Mouse (Mus musculus): Measurements from ENCODE around the gene A930004D18Rik. TPM values are rescaled to one million over a fixed set of nuclear protein-coding genes. Genes with fewer than 3 reads are reported as not detected.

Gene A930004D18Rik
- polyA plus RNA-seq, 1 experiment from 2014 or later, result 13.6 TPM

GRCm38 (mm10) chr2:18016639-18017038, 20.9 kb downstream of the A930004D18Rik start:
- WGBS, result 89% methylated on average over 1 of the region's 1 CpGs
- Histone ChIP-seq H3K9me3 (no peaks in the 10 kb centered on the region), H3K9ac (no peak overlapping the region), H3K4me2 (no peak overlapping the region), H3K27me3 (no peaks in the 10 kb centered on the region), H3K27ac (no peak overlapping the region), H3K4me3 (no peak overlapping the region), H3K36me3 (no peaks in the 10 kb centered on the region), H3K4me1 (no peaks in the 10 kb centered on the region)
- ATAC-seq (ENCODE audit: borderline replicate concordance, extremely low read depth, low FRiP score, low TSS enrichment), result no peak

GRCm38 (mm10) chr2:18015581-18015980, 22.0 kb downstream of the A930004D18Rik start:
- Histone ChIP-seq H3K36me3 (no peaks in the 10 kb centered on the region), H3K9me3 (no peaks in the 10 kb centered on the region), H3K9ac (no peak overlapping the region), H3K4me1 (no peaks in the 10 kb centered on the region), H3K27me3 (no peaks in the 10 kb centered on the region), H3K27ac (no peak overlapping the region), H3K4me3 (no peak overlapping the region), H3K4me2 (no peak overlapping the region)
- ATAC-seq (ENCODE audit: borderline replicate concordance, extremely low read depth, low FRiP score, low TSS enrichment), result no peak
- 53% methylated on average over 3 of the region's 3 CpGs for WGBS

GRCm38 (mm10) chr2:18012866-18013265, 24.7 kb downstream of the A930004D18Rik start:
- H3K4me3 ChIP-seq, result no peak overlapping the region

GRCm38 (mm10) chr2:18011226-18011625, 26.3 kb downstream of the A930004D18Rik start:
- ATAC-seq (ENCODE audit: borderline replicate concordance, extremely low read depth, low FRiP score, low TSS enrichment), result no peak

More at GRCm38 (mm10) chr2:18012866-18013265, 24.7 kb downstream of the A930004D18Rik start:
- Histone ChIP-seq H3K4me1 (no peaks in the 10 kb centered on the region), H3K27ac (no peak overlapping the region), H3K27me3 (no peaks in the 10 kb centered on the region), H3K9me3 (no peaks in the 10 kb centered on the region), H3K4me2 (no peak overlapping the region), H3K36me3 (no peaks in the 10 kb centered on the region), H3K9ac (no peak overlapping the region)
- 86% methylated on average over 3 of the region's 3 CpGs for WGBS
- no peak for ATAC-seq (ENCODE audit: borderline replicate concordance, extremely low read depth, low FRiP score, low TSS enrichment)

GRCm38 (mm10) chr2:18005137-18005536, 32.4 kb downstream of the A930004D18Rik start:
- H3K9ac ChIP-seq, result no peak overlapping the region
- H3K9me3 ChIP-seq, result no peaks in the 10 kb centered on the region
- H3K4me3 ChIP-seq, result no peak overlapping the region
- H3K27me3 ChIP-seq, result no peaks in the 10 kb centered on the region
- H3K36me3 ChIP-seq, result no peaks in the 10 kb centered on the region
- WGBS, result 26% methylated on average over 8 of the region's 8 CpGs
- H3K4me2 ChIP-seq, result no peak overlapping the region
- ATAC-seq (ENCODE audit: borderline replicate concordance, extremely low read depth, low FRiP score, low TSS enrichment), result no peak
- H3K4me1 ChIP-seq, result no peaks in the 10 kb centered on the region
- H3K27ac ChIP-seq, result no peak overlapping the region

More at GRCm38 (mm10) chr2:18011226-18011625, 26.3 kb downstream of the A930004D18Rik start:
- Histone ChIP-seq H3K27ac (no peak overlapping the region), H3K27me3 (no peaks in the 10 kb centered on the region), H3K36me3 (no peaks in the 10 kb centered on the region), H3K4me3 (no peak overlapping the region), H3K4me2 (no peak overlapping the region), H3K9me3 (no peaks in the 10 kb centered on the region), H3K4me1 (no peaks in the 10 kb centered on the region), H3K9ac (no peak overlapping the region)
- 76% methylated on average over 6 of the region's 6 CpGs for WGBS

GRCm38 (mm10) chr2:18004286-18004685, 33.3 kb downstream of the A930004D18Rik start:
- 67% methylated on average over 4 of the region's 4 CpGs for WGBS
- Histone ChIP-seq H3K4me3 (no peak overlapping the region), H3K9me3 (no peaks in the 10 kb centered on the region), H3K4me1 (no peaks in the 10 kb centered on the region), H3K4me2 (no peak overlapping the region), H3K36me3 (no peaks in the 10 kb centered on the region), H3K9ac (no peak overlapping the region), H3K27ac (no peak overlapping the region), H3K27me3 (no peaks in the 10 kb centered on the region)
- no peak for ATAC-seq (ENCODE audit: borderline replicate concordance, extremely low read depth, low FRiP score, low TSS enrichment)

- H3K4me3 ChIP-seq, result no peak overlapping the region
- no peaks in the 10 kb centered on the region for H3K9me3 ChIP-seq
- no peaks in the 10 kb centered on the region for H3K36me3 ChIP-seq
- ATAC-seq (ENCODE audit: borderline replicate concordance, extremely low read depth, low FRiP score, low TSS enrichment), result no peak
- 93% methylated on average over 3 of the region's 3 CpGs for WGBS
- H3K4me2 ChIP-seq, result no peak overlapping the region
- no peak overlapping the region for H3K9ac ChIP-seq
- no peaks in the 10 kb centered on the region for H3K4me1 ChIP-seq
- no peak overlapping the region for H3K27ac ChIP-seq
- H3K27me3 ChIP-seq, result no peaks in the 10 kb centered on the region
Measured at GRCm38 (mm10) chr2:18002306-18002705, 35.2 kb downstream of the A930004D18Rik start.

GRCm38 (mm10) chr2:17996858-17997257, 40.7 kb downstream of the A930004D18Rik start, which contains the start of gene H2al2a:
H2al2a (minus strand) TSS chr2:17996958.
- Histone ChIP-seq H3K4me2 (no peak within 1 kb of the TSS), H3K4me3 (no peak within 1 kb of the TSS), H3K9me3 (no peaks in the 10 kb centered on the region), H3K36me3 (no peaks in the 10 kb centered on the region), H3K27ac (no peak within 1 kb of the TSS), H3K9ac (no peak within 1 kb of the TSS), H3K27me3 (no peaks in the 10 kb centered on the region), H3K4me1 (no peaks in the 10 kb centered on the region)
- ATAC-seq (ENCODE audit: borderline replicate concordance, extremely low read depth, low FRiP score, low TSS enrichment), result no peak

- H3K27ac ChIP-seq, result no peak overlapping the region
- no peaks in the 10 kb centered on the region for H3K36me3 ChIP-seq
- H3K9ac ChIP-seq, result no peak overlapping the region
- H3K4me2 ChIP-seq, result no peak overlapping the region
- no peak overlapping the region for H3K4me3 ChIP-seq
- no peaks in the 10 kb centered on the region for H3K4me1 ChIP-seq
- ATAC-seq (ENCODE audit: borderline replicate concordance, extremely low read depth, low FRiP score, low TSS enrichment), result no peak
- no peaks in the 10 kb centered on the region for H3K9me3 ChIP-seq
- H3K27me3 ChIP-seq, result no peaks in the 10 kb centered on the region
Measured at GRCm38 (mm10) chr2:17989562-17989961, 48.0 kb downstream of the A930004D18Rik start.

GRCm38 (mm10) chr2:17989115-17989514, 48.4 kb downstream of the A930004D18Rik start:
- no peak overlapping the region for H3K9ac ChIP-seq
- H3K27ac ChIP-seq, result no peak overlapping the region
- no peaks in the 10 kb centered on the region for H3K27me3 ChIP-seq
- no peaks in the 10 kb centered on the region for H3K9me3 ChIP-seq
- 80% methylated on average over 3 of the region's 3 CpGs for WGBS
- no peaks in the 10 kb centered on the region for H3K4me1 ChIP-seq
- H3K4me3 ChIP-seq, result no peak overlapping the region
- no peaks in the 10 kb centered on the region for H3K36me3 ChIP-seq
- no peak for ATAC-seq (ENCODE audit: borderline replicate concordance, extremely low read depth, low FRiP score, low TSS enrichment)
- H3K4me2 ChIP-seq, result no peak overlapping the region

- Histone ChIP-seq H3K27me3 (no peaks in the 10 kb centered on the region), H3K4me2 (no peak overlapping the region), H3K9me3 (no peaks in the 10 kb centered on the region), H3K27ac (no peak overlapping the region), H3K4me3 (no peak overlapping the region), H3K9ac (no peak overlapping the region), H3K4me1 (no peaks in the 10 kb centered on the region), H3K36me3 (no peaks in the 10 kb centered on the region)
- ATAC-seq (ENCODE audit: borderline replicate concordance, extremely low read depth, low FRiP score, low TSS enrichment), result no peak
- 82% methylated on average over 3 of the region's 3 CpGs for WGBS
Measured at GRCm38 (mm10) chr2:17986694-17987093, 50.8 kb downstream of the A930004D18Rik start.

GRCm38 (mm10) chr2:17984774-17985173, 52.8 kb downstream of the A930004D18Rik start:
- Histone ChIP-seq H3K4me1 (no peaks in the 10 kb centered on the region), H3K9me3 (no peaks in the 10 kb centered on the region), H3K27ac (no peak overlapping the region), H3K4me2 (no peak overlapping the region), H3K9ac (no peak overlapping the region), H3K27me3 (no peaks in the 10 kb centered on the region), H3K4me3 (no peak overlapping the region), H3K36me3 (no peaks in the 10 kb centered on the region)
- no peak for ATAC-seq (ENCODE audit: borderline replicate concordance, extremely low read depth, low FRiP score, low TSS enrichment)
- WGBS, result 93% methylated on average over 3 of the region's 3 CpGs

GRCm38 (mm10) chr2:17982747-17983146, 54.8 kb downstream of the A930004D18Rik start:
- H3K4me2 ChIP-seq, result no peak overlapping the region
- H3K9ac ChIP-seq, result no peak overlapping the region
- no peaks in the 10 kb centered on the region for H3K36me3 ChIP-seq
- no peaks in the 10 kb centered on the region for H3K9me3 ChIP-seq
- no peak overlapping the region for H3K27ac ChIP-seq
- 93% methylated on average over 1 of the region's 1 CpGs for WGBS
- H3K27me3 ChIP-seq, result no peaks in the 10 kb centered on the region
- no peak overlapping the region for H3K4me3 ChIP-seq
- H3K4me1 ChIP-seq, result no peaks in the 10 kb centered on the region
- no peak for ATAC-seq (ENCODE audit: borderline replicate concordance, extremely low read depth, low FRiP score, low TSS enrichment)

Measured in lung, embryonic 15.5 days (tissue).